Mouse (Mus musculus) bone marrow, adult 2 months (tissue): ENCODE measurements around the gene Vps39. TPM values are rescaled to one million over a fixed set of nuclear protein-coding genes. Genes with fewer than 3 reads are reported as not detected.

Experiments used
- H3K27ac ChIP-seq: fragments of 200-500 bp; 2 replicates; pipeline ENCODE4 v1.5.1; 2012; ENCODE audit warnings: low read depth, mild to moderate bottlenecking, control low read depth, inconsistent platforms, low read length; ENCODE audit not compliant: control insufficient read depth, poor library complexity, insufficient read depth
- H3K4me1 ChIP-seq: fragments of 200-500 bp; 2 replicates; pipeline ENCODE4 v1.6.1; 2011; ENCODE audit warnings: low read length; ENCODE audit not compliant: control insufficient read depth, insufficient read depth
- H3K4me3 ChIP-seq: fragments of 200-500 bp; replicated peaks from 2 replicates; pipeline ENCODE3; 2011; ENCODE audit warnings: mild to moderate bottlenecking, low read depth, low read length, control low read depth; ENCODE audit not compliant: control insufficient read depth
- CTCF ChIP-seq: fragments of 200-500 bp; IDR thresholded peaks from 2 replicates; pipeline ENCODE4 v1.5.1; 2011; ENCODE audit warnings: low read length, control low read depth; ENCODE audit not compliant: control insufficient read depth, insufficient read depth
- POLR2A ChIP-seq: fragments of 200-500 bp; IDR thresholded peaks from 2 replicates; pipeline ENCODE4 v1.6.1; 2011; ENCODE audit warnings: low read depth, mild to moderate bottlenecking, control low read depth, low read length, borderline replicate concordance; ENCODE audit not compliant: control insufficient read depth
- WGBS: fragments of 180-500 bp; shearing (Covaris S2); methylation state at CpG from one replicate; pipeline ENCODE4 v1.1.7; 2018; 5-methylcytosine and 5-hydroxymethylcytosine counted together
- polyA plus RNA-seq: library from polyadenylated mRNA; stranded (reverse); fragments of >200 nt; gene quantifications from 2 replicates; pipeline ENCODE4 v1.2.4, GENCODE M21; 2011; ENCODE audit warnings: low replicate concordance; ENCODE audit not compliant: missing spikeins, insufficient read depth, insufficient read length

Gene Vps39
- polyA plus RNA-seq, 1 experiment: 28.4 TPM

GRCm38 (mm10) chr2:120367416-120368207 is 14.7 kb upstream of the Vps39 start:
- no peak overlapping the region for H3K4me3 ChIP-seq
- no peak overlapping the region for H3K27ac ChIP-seq
- 90% methylated on average over 4 of the region's 4 CpGs for WGBS
- TF ChIP-seq CTCF: no peak
- TF ChIP-seq POLR2A: no peak
- no peaks in the 10 kb centered on the region for H3K4me1 ChIP-seq

- Histone ChIP-seq H3K4me3 (no peak overlapping the region), H3K27ac (no peak overlapping the region), H3K4me1 (no peaks in the 10 kb centered on the region)
- TF ChIP-seq CTCF (no peak), POLR2A (no peak)
- WGBS: 82% methylated on average over 3 of the region's 3 CpGs
Observed at GRCm38 (mm10) chr2:120366501-120366900, 13.6 kb upstream of the Vps39 start.

- WGBS: 88% methylated on average over 1 of the region's 1 CpGs
- H3K27ac ChIP-seq: no peak overlapping the region
Observed at GRCm38 (mm10) chr2:120360425-120360824, 7.5 kb upstream of the Vps39 start.

GRCm38 (mm10) chr2:120351321-120351720 is 1.6 kb downstream of the Vps39 start:
- Histone ChIP-seq H3K4me3 (no peak overlapping the region), H3K27ac (no peak overlapping the region), H3K4me1 (peaks cover 2% of the 10 kb centered on the region; the same call in 1 of the 2 replicates)
- WGBS: 81% methylated on average over 5 of the region's 5 CpGs
- TF ChIP-seq CTCF (no peak), POLR2A (no peak)

More at GRCm38 (mm10) chr2:120360425-120360824, 7.5 kb upstream of the Vps39 start:
- no peak for TF ChIP-seq CTCF
- no peak for TF ChIP-seq POLR2A
- Histone ChIP-seq H3K4me3 (no peak overlapping the region), H3K4me1 (no peaks in the 10 kb centered on the region)

GRCm38 (mm10) chr2:120348120-120348519 is 4.8 kb downstream of the Vps39 start:
- Histone ChIP-seq H3K4me1 (peaks cover 2% of the 10 kb centered on the region; the same call in 1 of the 2 replicates), H3K27ac (no peak overlapping the region), H3K4me3 (no peak overlapping the region)
- 5% methylated on average over 9 of the region's 9 CpGs for WGBS
- TF ChIP-seq POLR2A: no peak
- no peak for TF ChIP-seq CTCF

GRCm38 (mm10) chr2:120341741-120342140 is 11.2 kb downstream of the Vps39 start:
- WGBS: 86% methylated on average over 1 of the region's 1 CpGs
- H3K27ac ChIP-seq: no peak overlapping the region
- H3K4me3 ChIP-seq: no peak overlapping the region
- no peaks in the 10 kb centered on the region for H3K4me1 ChIP-seq
- TF ChIP-seq CTCF (no peak), POLR2A (no peak)

GRCm38 (mm10) chr2:120337886-120338285 is 15.1 kb downstream of the Vps39 start:
- no peak overlapping the region for H3K27ac ChIP-seq
- H3K4me3 ChIP-seq: no peak overlapping the region
- 88% methylated on average over 2 of the region's 2 CpGs for WGBS
- H3K4me1 ChIP-seq: no peaks in the 10 kb centered on the region
- no peak for TF ChIP-seq POLR2A
- TF ChIP-seq CTCF: no peak

GRCm38 (mm10) chr2:120331575-120331974 is 21.4 kb downstream of the Vps39 start:
- Histone ChIP-seq H3K27ac (no peak overlapping the region), H3K4me1 (no peaks in the 10 kb centered on the region), H3K4me3 (no peak overlapping the region)
- TF ChIP-seq POLR2A: no peak
- no peak for TF ChIP-seq CTCF
- 88% methylated on average over 4 of the region's 4 CpGs for WGBS
